Mouse (Mus musculus) cortical plate, adult 2 months (tissue): Measurements from ENCODE around the gene Sytl5. TPM values are rescaled to one million over a fixed set of nuclear protein-coding genes. Genes with fewer than 3 reads are reported as not detected.

Source experiments
- H3K27ac ChIP-seq: fragments of 200-500 bp; 2 replicates; pipeline ENCODE4 v1.5.1; 2012; ENCODE audit warnings: low read length, control low read depth, inconsistent platforms; ENCODE audit not compliant: insufficient read depth
- H3K4me1 ChIP-seq: fragments of 200-500 bp; 2 replicates; pipeline ENCODE4 v1.6.1; 2011; ENCODE audit warnings: low read length; ENCODE audit not compliant: control insufficient read depth, insufficient read depth
- H3K4me3 ChIP-seq: fragments of 200-500 bp; 2 replicates; pipeline ENCODE4 v1.5.1; 2011; ENCODE audit warnings: mild to moderate bottlenecking, low read length, control low read depth; ENCODE audit not compliant: insufficient read depth
- CTCF ChIP-seq: fragments of 200-500 bp; IDR thresholded peaks from 2 replicates; pipeline ENCODE4 v1.5.1; 2011; ENCODE audit warnings: mild to moderate bottlenecking, control low read depth, low read length; ENCODE audit not compliant: insufficient read depth; ENCODE audit errors: extremely low read depth
- POLR2A ChIP-seq: fragments of 200-500 bp; IDR thresholded peaks from 2 replicates; pipeline ENCODE4 v1.6.1; 2011; ENCODE audit warnings: mild to moderate bottlenecking, low read length, control low read depth; ENCODE audit not compliant: insufficient read depth; ENCODE audit errors: extremely low read depth
- polyA plus RNA-seq: library from polyadenylated mRNA; depleted of rRNA; stranded (reverse); fragments of >200 nt; gene quantifications from 2 replicates; pipeline ENCODE4 v1.2.3, GENCODE M21; 2012; rRNA removed

Gene Sytl5
- polyA plus RNA-seq, result 0.98 and 1.0 TPM in 2 replicates

DNA sequence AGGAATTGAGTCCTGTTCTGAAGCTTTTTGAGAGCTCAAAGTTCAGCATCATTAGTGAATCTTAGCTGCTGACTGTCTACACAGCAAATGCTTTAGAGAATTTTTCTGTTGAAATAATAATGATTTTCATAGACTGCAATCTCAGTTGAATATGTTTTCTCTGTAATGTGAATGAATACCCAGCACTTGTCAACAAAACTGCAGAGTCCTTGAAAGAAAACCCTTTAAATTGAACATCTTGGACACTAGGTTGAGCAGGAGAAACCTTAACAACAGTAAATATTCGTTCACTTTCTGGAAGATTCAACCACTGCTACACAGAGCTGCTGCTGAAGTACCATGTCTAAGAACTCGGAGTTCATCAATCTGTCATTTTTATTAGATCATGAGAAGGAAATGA is at the start of gene Sytl5:
TSS of gene Sytl5 (plus strand) at position 301 of the 400 bp plus-strand sequence.
- Histone ChIP-seq H3K4me1 (no peaks in the 10 kb centered on the region), H3K27ac (no peak within 1 kb of the TSS), H3K4me3 (no peak within 1 kb of the TSS)
- TF ChIP-seq POLR2A (no peak), CTCF (no peak)

DNA sequence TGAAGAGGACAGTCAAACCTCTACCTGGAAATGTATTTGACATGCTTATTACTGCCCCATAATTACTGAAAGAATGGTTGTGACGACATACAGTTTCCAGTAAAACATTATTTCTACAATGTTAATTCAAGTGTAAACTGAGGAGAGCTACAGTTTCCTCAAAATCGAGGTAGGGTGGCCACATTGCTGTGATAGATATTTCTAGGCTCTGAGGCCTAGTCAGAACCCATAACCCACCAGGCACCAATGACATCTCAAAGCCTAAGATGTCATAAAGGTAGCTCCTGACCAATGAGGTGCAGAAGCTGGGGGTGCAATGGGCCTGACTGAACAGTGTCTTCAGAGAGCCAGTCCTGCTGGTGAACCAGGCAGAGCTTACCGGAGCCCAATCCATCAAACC is 38.8 kb upstream of the Sytl5 start, which contains the start of gene Hypm:
TSS of gene Hypm (plus strand) at position 301 of the 400 bp plus-strand sequence.
- H3K4me3 ChIP-seq, result no peak within 1 kb of the TSS
- no peak within 1 kb of the TSS for H3K27ac ChIP-seq
- H3K4me1 ChIP-seq, result no peaks in the 10 kb centered on the region
- TF ChIP-seq CTCF (no peak), POLR2A (no peak)

DNA sequence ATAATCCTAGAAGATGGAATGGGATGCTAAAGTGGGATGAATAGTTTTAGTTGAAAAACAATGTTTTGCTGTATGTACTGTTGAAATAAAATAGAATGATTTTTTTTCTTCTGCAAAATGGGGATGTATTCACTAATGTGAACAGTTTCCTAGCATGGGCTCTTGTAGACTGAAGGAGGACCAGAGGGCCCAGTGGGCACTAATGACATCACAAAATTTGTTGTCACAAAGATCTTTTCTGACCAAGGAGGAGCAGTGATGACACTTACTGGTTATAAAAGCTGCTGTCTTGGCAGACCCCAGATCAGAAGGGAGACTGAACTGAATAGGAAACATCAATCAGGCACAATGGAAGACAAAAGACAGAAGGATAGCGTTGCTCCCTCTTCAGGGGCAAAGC is 36.0 kb upstream of the Sytl5 start, which contains the start of gene H2al3:
TSS of gene H2al3 (plus strand) at position 301 of the 400 bp plus-strand sequence.
- Histone ChIP-seq H3K4me1 (no peaks in the 10 kb centered on the region), H3K4me3 (no peak within 1 kb of the TSS), H3K27ac (no peak within 1 kb of the TSS)
- TF ChIP-seq POLR2A (no peak), CTCF (no peak)

DNA sequence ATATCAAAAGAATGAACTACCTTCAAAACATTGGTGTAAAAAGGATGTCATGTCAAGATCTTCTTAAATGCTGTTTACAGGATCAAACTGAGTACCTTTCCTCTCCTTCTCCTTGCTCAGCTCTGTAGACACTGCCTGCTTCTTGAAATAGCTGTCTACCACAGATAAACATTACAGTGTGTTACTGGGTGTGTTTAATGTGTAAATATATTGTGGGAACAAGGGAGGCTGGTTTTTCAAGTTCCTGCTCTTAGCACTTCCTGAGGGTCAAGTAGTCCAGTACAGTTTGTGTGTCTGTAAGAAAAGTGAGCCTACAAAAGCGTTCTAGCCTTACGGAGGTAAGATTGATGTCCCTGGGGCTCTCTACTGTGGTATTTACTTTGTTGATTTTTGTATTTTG is 23.6 kb upstream of the Sytl5 start:
- H3K4me3 ChIP-seq, result no peak overlapping the region
- no peaks in the 10 kb centered on the region for H3K4me1 ChIP-seq
- no peak for TF ChIP-seq POLR2A
- TF ChIP-seq CTCF, result no peak
- H3K27ac ChIP-seq, result no peak overlapping the region

DNA sequence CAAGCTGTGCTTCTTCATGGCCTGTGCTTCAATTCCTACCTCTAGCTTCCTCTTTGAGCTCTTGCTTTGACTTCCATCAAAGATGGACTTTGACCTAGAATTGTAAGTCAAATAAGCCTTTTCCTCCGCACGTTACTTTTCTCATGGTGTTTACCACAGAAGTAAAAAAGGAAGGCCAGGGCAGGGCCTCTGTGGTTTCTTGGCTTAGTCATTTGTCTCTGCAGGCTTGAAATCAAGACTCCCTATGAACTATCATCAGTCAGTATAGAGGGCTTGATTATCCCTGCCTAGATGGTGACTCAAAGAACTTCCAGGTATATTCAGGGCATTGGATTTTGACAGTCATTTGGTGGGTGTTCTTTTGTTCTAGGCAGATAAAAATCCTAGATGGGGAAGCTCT is 9.9 kb upstream of the Sytl5 start:
- TF ChIP-seq CTCF (no peak), POLR2A (no peak)
- Histone ChIP-seq H3K27ac (no peak overlapping the region), H3K4me3 (no peak overlapping the region)

DNA sequence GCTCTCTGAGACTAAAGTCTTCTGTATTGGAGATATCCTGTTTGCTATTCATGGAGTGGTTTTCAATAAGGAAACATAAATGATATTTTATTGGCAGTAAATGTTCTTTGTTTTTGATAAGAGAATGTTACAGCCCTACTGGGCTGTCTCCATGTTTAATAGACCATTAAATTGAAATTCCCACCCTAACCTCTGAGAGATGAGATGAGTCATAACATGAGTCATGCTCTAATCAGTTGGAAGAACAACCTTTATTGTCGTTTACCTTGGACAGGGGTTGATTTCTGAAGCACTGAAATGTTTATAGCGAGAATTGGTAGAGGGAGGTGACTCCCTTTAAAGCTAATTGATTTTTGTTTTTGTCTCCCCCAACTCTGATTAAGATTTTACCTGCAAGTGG is 24.1 kb downstream of the Sytl5 start:
- TF ChIP-seq CTCF (no peak), POLR2A (no peak)
- H3K27ac ChIP-seq, result no peak overlapping the region
- no peak overlapping the region for H3K4me3 ChIP-seq
- no peaks in the 10 kb centered on the region for H3K4me1 ChIP-seq

More for the DNA sequence above, 9.9 kb upstream of the Sytl5 start:
- H3K4me1 ChIP-seq, result no peaks in the 10 kb centered on the region

DNA sequence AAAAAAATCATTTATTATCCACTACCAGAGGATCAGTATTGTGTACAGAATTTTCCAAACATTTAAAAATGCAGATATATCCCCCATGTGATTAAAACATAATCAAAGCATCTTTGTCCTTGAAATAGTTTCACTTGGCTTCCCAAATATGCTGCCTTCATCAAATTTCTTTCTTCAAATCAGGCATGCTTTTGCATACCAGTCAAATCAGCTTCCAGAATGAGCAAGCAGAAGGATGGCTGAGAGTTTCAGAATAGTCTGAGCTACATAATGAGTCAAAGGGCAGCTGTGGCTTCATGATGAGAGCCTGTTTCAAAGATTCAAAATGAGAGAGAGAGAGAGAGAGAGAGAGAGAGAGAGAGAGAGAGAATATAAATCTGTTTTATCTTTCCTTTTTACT is 48.4 kb downstream of the Sytl5 start:
- no peak overlapping the region for H3K4me3 ChIP-seq
- H3K4me1 ChIP-seq, result no peaks in the 10 kb centered on the region
- H3K27ac ChIP-seq, result no peak overlapping the region
- TF ChIP-seq POLR2A (no peak), CTCF (no peak)

DNA sequence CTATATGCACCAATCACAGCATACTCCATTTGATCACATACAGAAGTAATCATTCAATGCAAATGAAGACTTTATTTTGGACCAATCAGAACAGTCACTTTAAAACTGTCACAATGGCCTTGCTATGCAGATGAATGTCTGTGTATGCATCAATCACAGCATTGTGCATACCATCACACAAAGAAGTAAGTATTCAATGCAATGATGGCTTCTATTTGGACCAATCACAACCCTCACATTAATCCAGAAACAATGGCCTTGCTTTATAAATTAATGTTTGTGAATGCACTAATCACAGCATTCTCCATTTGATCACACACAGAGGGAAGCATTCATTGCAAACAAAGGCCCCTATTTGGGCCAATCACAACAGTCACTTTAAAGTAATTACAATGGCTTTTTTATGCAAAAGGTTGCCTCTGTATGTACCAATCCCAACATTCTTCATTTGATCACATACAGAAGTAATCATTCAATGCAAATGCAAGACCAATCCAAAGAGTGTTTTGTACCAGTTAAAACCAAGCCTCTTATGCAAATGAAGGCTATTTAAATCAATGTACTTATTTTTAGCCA is 98.8 kb downstream of the Sytl5 start:
- Histone ChIP-seq H3K27ac (no peak overlapping the region), H3K4me1 (no peaks in the 10 kb centered on the region), H3K4me3 (no peak overlapping the region)
- TF ChIP-seq POLR2A, result no peak
- TF ChIP-seq CTCF, result no peak

DNA sequence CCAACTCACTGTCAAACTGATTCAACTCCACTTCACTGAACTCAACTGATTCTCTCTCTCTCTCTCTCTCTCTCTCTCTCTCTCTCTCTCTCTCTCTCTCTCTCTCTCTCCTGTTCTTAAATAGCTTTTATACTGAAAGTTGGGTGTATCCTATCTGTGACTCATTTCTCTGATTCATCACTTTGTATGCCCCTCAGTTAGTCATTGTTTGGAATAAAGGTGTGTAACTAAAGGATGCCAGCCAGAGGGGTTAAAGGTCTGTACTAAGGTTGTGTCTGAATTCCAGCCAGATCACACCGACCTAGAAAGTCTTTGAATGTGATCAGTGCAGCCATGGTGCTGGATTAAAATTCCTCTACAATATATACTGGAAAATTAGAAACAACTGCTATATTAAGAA is 115.3 kb downstream of the Sytl5 start:
- Histone ChIP-seq H3K4me3 (no peak overlapping the region), H3K27ac (no peak overlapping the region)
- no peak for TF ChIP-seq POLR2A
- no peak for TF ChIP-seq CTCF

DNA sequence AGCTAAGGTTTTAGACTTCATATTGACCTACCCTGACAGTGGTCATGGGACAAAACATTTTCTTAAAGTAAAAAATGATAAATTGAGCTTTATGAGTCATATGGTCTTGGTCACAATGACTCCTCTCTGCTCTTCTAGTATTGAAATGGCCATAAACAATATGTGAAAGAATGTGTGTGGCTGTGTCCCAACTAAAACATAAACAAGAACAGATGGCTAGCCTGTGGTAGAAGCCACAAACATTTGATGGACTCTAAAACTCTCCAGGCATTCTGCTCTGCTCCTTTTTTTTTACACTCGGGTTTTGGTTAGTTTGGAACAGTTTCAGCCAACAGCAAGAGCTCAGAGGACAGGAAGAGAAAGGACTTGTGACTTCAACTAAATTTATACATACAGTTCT is 120.5 kb downstream of the Sytl5 start:
- Histone ChIP-seq H3K4me3 (no peak overlapping the region), H3K4me1 (no peaks in the 10 kb centered on the region), H3K27ac (no peak overlapping the region)
- TF ChIP-seq POLR2A (no peak), CTCF (no peak)

More for the DNA sequence above, 115.3 kb downstream of the Sytl5 start:
- no peaks in the 10 kb centered on the region for H3K4me1 ChIP-seq

DNA sequence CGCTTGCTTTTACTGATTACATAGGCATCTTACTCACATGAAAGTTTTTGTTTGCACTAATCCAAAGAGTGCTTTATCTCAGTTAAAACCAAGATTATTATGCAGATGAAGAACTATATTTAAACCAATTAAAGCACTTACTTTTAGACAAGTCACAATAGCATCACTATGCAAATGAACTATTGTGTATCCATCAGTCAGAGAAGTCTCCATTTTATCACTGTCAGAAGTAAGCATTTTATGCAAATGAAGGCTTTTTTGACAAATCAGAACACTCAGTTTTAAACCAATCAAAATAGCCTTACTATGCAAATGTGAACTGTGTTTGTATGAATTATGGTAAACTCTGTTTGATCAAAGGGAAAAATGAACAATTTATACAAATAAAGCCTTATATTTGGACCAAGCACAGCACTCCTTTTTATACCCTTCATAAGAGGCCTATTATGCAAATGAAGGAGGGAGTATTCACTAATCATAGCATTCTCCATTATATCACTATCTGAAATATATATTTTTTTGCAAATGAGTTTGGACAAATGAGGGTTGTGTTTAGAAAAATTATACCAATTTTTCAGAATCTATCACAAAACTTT is 122.4 kb downstream of the Sytl5 start:
- Histone ChIP-seq H3K4me3 (no peak overlapping the region), H3K27ac (no peak overlapping the region), H3K4me1 (no peaks in the 10 kb centered on the region)
- no peak for TF ChIP-seq CTCF
